Mouse (Mus musculus) forebrain, embryonic 11.5 days (tissue): ENCODE measurements around the gene Gprasp1. TPM values are rescaled to one million over a fixed set of nuclear protein-coding genes. Genes with fewer than 3 reads are reported as not detected.
"Not testable (repeated sequence)": the region's sequence is repeated elsewhere in the genome, so short reads cannot be mapped to it uniquely, and the experiment has no call there.

Experiments
- ATAC-seq: fragments of 200-750 bp; cut with Nextera tagmentation; replicated peaks from 2 replicates; pipeline ENCODE4 v1.8.0; 2017; ENCODE audit warnings: moderate TSS enrichment; ENCODE audit not compliant: low FRiP score
- DNase-seq: peaks from one replicate; pipeline ENCODE4 v3.0.0-alpha.2; 2017; ENCODE audit warnings: low spot score
- H3K27ac ChIP-seq: fragments of 300-500 bp; sonication (generic); 2 replicates; pipeline ENCODE4 v1.5.1; 2014; ENCODE audit warnings: low read depth, low read length
- H3K27me3 ChIP-seq: fragments of 300-500 bp; sonication (generic); 2 replicates; pipeline ENCODE4 v1.6.1; 2014; ENCODE audit warnings: mild to moderate bottlenecking, low read length, mixed read lengths; ENCODE audit not compliant: control insufficient read depth, insufficient read depth
- H3K36me3 ChIP-seq: fragments of 300-500 bp; sonication (generic); 2 replicates; pipeline ENCODE4 v1.6.1; 2014; ENCODE audit warnings: mild to moderate bottlenecking, low read length, moderate library complexity, mixed read lengths; ENCODE audit not compliant: control insufficient read depth, insufficient read depth
- H3K4me1 ChIP-seq: fragments of 300-500 bp; sonication (generic); replicated peaks from 2 replicates; pipeline ENCODE4 v1.6.1; 2014; ENCODE audit warnings: low read length, mixed read lengths; ENCODE audit not compliant: control insufficient read depth, insufficient read depth
- H3K4me2 ChIP-seq: fragments of 300-500 bp; sonication (generic); 2 replicates; pipeline ENCODE4 v1.6.1; 2014; ENCODE audit warnings: low read depth, mild to moderate bottlenecking, low read length, moderate library complexity, mixed read lengths; ENCODE audit not compliant: severe bottlenecking
- H3K4me3 ChIP-seq: fragments of 300-500 bp; sonication (generic); 2 replicates; pipeline ENCODE4 v1.5.1; 2014; ENCODE audit warnings: low read depth, low read length
- H3K9ac ChIP-seq: fragments of 300-500 bp; sonication (generic); 2 replicates; pipeline ENCODE4 v1.6.1; 2014; ENCODE audit warnings: low read length
- H3K9me3 ChIP-seq: fragments of 300-500 bp; sonication (generic); 2 replicates; pipeline ENCODE4 v1.6.1; 2016; ENCODE audit warnings: low read length, mixed read lengths; ENCODE audit not compliant: control insufficient read depth
- WGBS: fragments of 180-500 bp; shearing (Covaris S2); extraction: QIAGEN DNeasy Blood & Tissue Kit; methylation state at CpG from one replicate; pipeline ENCODE4 v1.1.7; 2014; 5-methylcytosine and 5-hydroxymethylcytosine counted together
- polyA plus RNA-seq: library from polyadenylated mRNA; unstranded; fragments of >200 nt; fragmentation: Nextera tagmentation; extraction: Ambion mirVana; gene quantifications from 2 replicates; pipeline ENCODE4 v1.2.1, GENCODE M21; 2014

Gprasp1 gene
- polyA plus RNA-seq, 1 experiment from 2014 or later = 78.1 TPM

DNA sequence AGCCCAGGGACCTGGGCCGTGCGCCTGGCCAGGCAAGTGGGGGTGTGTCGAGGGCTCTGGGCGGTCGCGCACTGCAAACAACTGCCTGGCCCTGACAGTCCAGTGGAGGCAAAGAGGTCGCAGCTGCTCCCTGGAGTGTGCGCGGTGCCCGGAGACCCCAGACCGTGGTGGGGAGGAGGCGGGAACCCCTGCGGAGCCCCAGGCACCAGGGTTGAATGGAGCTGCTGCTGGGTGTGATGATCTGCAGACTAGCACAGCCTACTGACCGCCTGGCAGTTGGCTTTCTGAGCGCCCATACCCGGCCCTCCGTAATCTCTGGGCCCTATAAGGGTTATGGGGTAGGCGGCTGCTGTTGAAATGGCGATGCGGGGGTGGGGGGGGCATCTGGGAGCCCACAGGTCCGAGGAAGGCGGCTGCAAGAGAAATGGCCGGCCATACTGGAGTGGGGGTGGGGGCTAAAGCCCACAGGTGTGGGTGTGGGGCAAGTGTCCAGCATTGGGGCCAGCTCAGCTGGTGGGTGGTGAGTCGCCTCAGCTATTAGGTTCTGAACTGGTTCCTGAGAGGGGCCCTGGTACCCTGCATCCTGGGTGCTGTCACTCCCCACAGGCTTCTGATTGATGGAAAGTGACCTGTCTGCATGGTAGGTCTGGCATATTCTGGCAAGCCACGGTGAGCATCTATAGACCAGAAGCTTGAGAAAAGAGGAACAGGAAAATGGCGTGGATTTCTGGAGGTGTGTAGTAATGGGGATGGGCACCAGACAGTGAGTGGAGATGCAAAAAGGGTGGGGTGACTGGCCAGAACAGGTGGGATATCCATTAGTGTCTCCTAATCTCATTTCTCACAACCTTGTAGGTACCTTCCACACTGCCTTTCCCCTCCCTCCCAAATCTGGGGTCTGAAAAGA lies 54.0 kb downstream of the Gprasp1 start:
- peak overlapping the region; percentile 63 for H3K4me2 ChIP-seq
- H3K9ac ChIP-seq = peak overlapping the region; percentile 59
- ATAC-seq = peak; percentile 80
- H3K4me1 ChIP-seq, H3K9me3 ChIP-seq, H3K36me3 ChIP-seq, H3K27me3 ChIP-seq, H3K27ac ChIP-seq: not testable (repeated sequence)
- peak; percentile 51 for DNase-seq
- 14% methylated on average over 25 of the region's 26 CpGs for WGBS
- H3K4me3 ChIP-seq = peak overlapping the region; percentile 50

DNA sequence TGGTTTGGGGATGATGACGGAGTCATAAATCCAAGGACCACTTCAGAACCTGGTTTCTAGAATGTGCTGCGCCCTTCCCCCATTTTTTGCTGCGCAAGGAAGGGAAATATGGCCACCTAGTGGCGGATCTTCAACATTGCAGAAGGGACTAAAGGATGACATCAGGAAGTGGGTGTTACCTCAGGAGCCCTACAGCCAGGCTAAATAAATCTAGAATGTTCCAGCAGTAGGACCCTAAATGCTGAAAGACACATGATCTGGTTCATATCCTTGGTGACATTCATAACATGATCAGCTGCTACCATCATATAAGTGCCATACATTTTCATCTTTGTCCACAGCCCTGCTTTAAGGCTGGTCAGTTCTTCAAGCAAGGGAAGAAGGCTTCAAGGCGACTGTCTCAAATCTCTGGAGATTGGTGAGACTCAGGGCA lies 54.7 kb downstream of the Gprasp1 start, which contains the start of gene Bhlhb9:
TSS of gene Bhlhb9 (plus strand) at position 383 of the 433 bp plus-strand sequence.
- ATAC-seq = peak; percentile 26; the same call in 1 of the 2 replicates
- Histone ChIP-seq H3K9ac (peak within 1 kb of the TSS; percentile 59), H3K4me2 (peak within 1 kb of the TSS; percentile 63), H3K4me3 (peak within 1 kb of the TSS; percentile 50)
- not testable (repeated sequence) for H3K36me3 ChIP-seq, H3K27me3 ChIP-seq, H3K27ac ChIP-seq, H3K9me3 ChIP-seq, H3K4me1 ChIP-seq
- DNase-seq = peak; percentile 61
- WGBS = 13% methylated on average over 3 of the region's 5 CpGs

GRCm38 (mm10) chrX:135804149-135804548 lies 61.6 kb downstream of the Gprasp1 start:
- ATAC-seq = no peak
- no peak overlapping the region for H3K4me3 ChIP-seq
- no peak overlapping the region for H3K27ac ChIP-seq
- no peak for DNase-seq
- no peaks in the 10 kb centered on the region for H3K4me1 ChIP-seq
- H3K4me2 ChIP-seq = no peak overlapping the region
- no peaks in the 10 kb centered on the region for H3K36me3 ChIP-seq
- no peak overlapping the region for H3K9ac ChIP-seq
- no peaks in the 10 kb centered on the region for H3K27me3 ChIP-seq
- H3K9me3 ChIP-seq = no peaks in the 10 kb centered on the region
- WGBS = 86% methylated on average over 3 of the region's 3 CpGs

DNA sequence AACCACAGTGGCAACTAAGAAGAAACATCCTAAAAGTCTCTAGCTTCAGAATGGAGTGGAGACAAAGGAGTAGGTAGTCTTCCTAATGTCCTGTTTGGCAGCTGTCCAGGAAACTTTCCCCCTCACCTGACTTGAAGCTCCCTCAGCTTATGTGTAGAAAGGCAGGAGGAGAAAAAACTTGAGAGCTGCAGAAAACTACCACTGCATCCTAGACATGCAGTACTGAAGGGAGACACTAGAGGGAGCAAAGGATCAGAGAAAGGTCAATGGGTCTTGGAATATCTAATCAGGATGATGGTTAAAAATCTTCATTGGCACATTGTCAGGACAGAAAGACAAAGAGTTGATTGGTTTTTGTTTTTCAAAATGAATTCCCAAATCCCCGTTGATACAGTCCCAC lies 63.2 kb downstream of the Gprasp1 start:
- Histone ChIP-seq H3K9ac (no peak overlapping the region), H3K27me3 (no peaks in the 10 kb centered on the region), H3K9me3 (no peaks in the 10 kb centered on the region), H3K4me1 (no peaks in the 10 kb centered on the region), H3K4me2 (no peak overlapping the region), H3K36me3 (no peaks in the 10 kb centered on the region), H3K4me3 (no peak overlapping the region), H3K27ac (no peak overlapping the region)
- ATAC-seq (no peak), DNase-seq (peak; percentile 52)
- 9% methylated on average over 1 of the region's 1 CpGs for WGBS

- not testable (repeated sequence) for H3K36me3 ChIP-seq, ATAC-seq, H3K9ac ChIP-seq, H3K4me1 ChIP-seq, H3K4me2 ChIP-seq, H3K9me3 ChIP-seq, DNase-seq, H3K27ac ChIP-seq, H3K27me3 ChIP-seq, H3K4me3 ChIP-seq
- WGBS = 61% methylated on average over 1 of the region's 1 CpGs
These were observed 93.4 kb downstream of the Gprasp1 start for GRCm38 (mm10) chrX:135835896-135836295.

DNA sequence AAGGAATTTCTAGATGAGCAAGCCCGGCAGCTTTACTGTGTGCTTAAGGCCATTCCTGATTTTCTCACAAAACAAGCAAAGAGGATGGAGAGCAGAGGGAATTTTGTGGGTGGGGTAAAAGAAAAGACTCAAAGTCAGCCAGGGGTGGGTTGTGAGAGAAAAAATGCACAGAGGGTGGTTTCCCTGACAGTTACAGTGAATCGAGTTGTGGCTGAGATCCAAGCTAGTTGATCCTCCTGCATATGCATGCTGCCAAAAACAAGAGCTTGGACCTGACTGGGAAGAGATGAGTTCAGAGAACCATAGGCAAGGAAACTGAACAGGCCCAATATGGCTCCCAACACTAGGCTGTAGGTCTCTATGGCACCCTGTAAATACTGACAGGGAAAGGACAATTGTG lies 95.4 kb downstream of the Gprasp1 start:
- ATAC-seq = no peak
- H3K36me3 ChIP-seq = no peaks in the 10 kb centered on the region
- 82% methylated on average over 2 of the region's 2 CpGs for WGBS
- no peak for DNase-seq
- no peaks in the 10 kb centered on the region for H3K4me1 ChIP-seq
- no peaks in the 10 kb centered on the region for H3K27me3 ChIP-seq
- H3K27ac ChIP-seq = no peak overlapping the region
- no peaks in the 10 kb centered on the region for H3K9me3 ChIP-seq
- no peak overlapping the region for H3K9ac ChIP-seq
- H3K4me3 ChIP-seq = no peak overlapping the region
- H3K4me2 ChIP-seq = no peak overlapping the region

DNA sequence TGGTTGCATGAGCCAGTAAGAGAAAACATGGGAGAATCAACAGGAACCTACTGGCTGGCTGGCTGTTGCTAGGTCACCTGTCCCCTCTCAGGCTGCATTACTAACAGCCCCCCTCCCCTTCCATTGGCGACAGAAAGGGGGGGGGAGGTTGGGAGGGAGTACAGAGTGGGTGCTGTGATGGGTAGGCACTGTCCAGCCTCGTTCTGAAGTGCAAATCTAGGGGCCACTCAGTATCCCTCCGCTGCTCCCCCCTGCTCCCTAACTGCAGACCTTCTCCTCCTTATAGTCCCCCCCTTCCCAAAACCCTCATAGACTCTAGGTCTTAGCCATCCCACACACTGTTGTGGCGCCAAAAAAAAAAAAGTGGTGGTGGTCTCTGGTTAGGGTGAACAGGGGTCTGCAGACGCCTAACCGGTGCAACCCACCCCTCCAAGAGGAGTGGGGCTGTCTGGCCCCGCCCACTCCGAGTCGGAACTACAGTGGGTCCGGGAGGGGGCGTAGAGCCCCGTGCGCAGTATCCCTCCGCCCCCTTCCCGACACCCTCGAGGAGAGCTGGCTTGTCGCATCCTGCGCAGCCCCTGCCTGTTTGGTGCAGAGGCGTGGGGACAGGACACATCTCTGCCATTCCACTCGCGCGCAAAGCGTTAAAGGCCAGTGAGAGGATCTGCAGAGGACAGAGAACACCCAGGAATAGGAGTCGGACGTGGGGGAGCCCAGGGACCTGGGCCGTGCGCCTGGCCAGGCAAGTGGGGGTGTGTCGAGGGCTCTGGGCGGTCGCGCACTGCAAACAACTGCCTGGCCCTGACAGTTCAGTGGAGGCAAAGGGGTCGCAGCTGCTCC lies 96.2 kb downstream of the Gprasp1 start, which contains the start of gene Gprasp2:
TSS of gene Gprasp2 (plus strand) at position 514 of the 840 bp plus-strand sequence.
- Histone ChIP-seq H3K9ac (peak within 1 kb of the TSS; percentile 32), H3K4me3 (peak within 1 kb of the TSS; percentile 37), H3K4me2 (peak within 1 kb of the TSS; percentile 55)
- ATAC-seq (peak; percentile 93), DNase-seq (peak; percentile 71)
- WGBS = 26% methylated on average over 30 of the region's 32 CpGs
- H3K9me3 ChIP-seq, H3K36me3 ChIP-seq, H3K4me1 ChIP-seq, H3K27me3 ChIP-seq, H3K27ac ChIP-seq: not testable (repeated sequence)

- WGBS = 24% methylated on average over 16 of the region's 17 CpGs
- peak; percentile 56 for DNase-seq
These were observed 97.2 kb downstream of the Gprasp1 start for GRCm38 (mm10) chrX:135839397-135840391.

More at GRCm38 (mm10) chrX:135839397-135840391, 97.2 kb downstream of the Gprasp1 start:
- H3K9ac ChIP-seq = peak overlapping the region; percentile 32
- not testable (repeated sequence) for H3K27me3 ChIP-seq, H3K36me3 ChIP-seq, H3K27ac ChIP-seq, H3K4me1 ChIP-seq, H3K9me3 ChIP-seq
- peak overlapping the region; percentile 55 for H3K4me2 ChIP-seq
- peak overlapping the region; percentile 37 for H3K4me3 ChIP-seq
- peak; percentile 50 for ATAC-seq
